Mouse (Mus musculus): Measurements from ENCODE around the gene Gga3.

Gene Gga3

DNA sequence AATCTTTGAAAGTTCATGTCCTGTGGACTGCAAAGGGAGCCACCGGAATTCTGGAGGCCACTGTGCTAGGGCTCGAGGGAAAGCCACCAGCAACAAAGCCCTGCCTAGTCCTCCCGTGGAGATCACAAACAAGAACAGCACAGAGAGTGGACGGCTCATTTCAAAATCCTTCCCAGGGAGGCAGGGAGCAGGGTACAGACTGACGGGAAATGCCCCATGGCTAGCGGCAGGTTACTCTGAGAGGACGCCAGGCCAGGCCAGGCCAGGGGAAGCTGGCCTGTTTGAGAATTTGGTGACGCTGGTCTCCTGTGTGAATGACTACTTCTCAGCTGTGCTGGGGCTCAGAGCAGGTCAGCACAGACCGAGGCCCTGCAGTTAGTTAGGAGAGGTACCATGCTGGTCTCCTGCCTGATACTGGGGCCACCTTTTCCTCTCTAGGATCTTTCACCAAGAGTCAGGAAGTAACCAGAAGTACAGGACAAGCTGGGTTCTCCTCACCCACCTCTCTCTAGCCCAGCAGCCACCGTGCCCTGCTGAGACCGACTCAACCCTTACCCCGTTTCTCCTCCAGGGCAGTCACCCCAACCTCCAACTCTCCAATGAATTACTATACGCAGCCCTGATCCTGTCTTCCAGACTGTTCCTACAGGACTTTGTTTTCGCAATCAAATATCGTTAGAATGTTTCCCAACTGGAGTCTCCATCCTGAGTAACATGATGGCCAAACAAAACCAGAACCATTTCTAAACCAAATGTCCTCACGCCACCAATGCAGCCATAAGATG is 15.1 kb upstream of the Gga3 start:
- TF ChIP-seq GATA4 (IDR thresholded peaks at IDR 0.05; ENCODE audit: insufficient replicate concordance, low read length), result no peak

DNA sequence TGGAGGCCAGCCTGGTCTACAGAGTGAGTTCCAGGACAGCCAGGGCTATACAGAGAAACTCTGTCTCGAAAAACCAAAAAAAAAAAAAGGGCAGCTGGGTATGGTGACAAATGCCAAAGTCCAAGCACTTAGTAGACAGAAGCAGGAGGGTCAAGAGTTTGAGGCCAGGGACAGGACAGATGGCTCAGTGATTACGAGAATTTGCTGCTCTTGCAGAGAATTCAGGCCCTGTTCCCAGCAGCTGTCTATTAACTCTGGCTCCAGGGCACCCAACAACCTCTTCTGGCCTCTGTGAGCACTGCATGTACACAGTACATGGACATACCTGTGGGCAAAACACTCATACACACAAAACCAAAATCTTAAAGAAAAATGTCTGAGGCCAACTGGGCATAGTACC is 14.2 kb upstream of the Gga3 start:
- TF ChIP-seq GATA4 (IDR thresholded peaks at IDR 0.05; ENCODE audit: insufficient replicate concordance, low read length), result peak; percentile 40; the same call in 1 of the 2 replicates

DNA sequence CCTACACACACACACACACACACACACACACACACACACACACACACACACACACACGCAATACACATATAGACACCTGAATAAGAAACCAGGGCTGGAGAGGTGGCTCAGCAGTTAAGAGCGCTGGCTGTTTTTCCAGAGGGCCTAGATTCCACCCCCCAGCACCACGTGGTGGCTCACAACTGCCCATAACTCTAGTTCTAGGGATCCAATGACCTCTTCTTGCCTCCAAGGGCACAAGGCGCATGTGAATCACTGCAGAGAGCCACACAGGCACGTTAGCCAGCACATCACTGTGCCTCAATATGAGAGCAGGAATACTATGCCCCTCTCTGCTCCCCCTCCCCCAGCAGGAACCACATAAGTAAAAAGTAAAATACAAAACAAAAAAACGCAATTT is 13.0 kb upstream of the Gga3 start:
- no peak for TF ChIP-seq GATA4 (IDR thresholded peaks at IDR 0.05; ENCODE audit: insufficient replicate concordance, low read length)

DNA sequence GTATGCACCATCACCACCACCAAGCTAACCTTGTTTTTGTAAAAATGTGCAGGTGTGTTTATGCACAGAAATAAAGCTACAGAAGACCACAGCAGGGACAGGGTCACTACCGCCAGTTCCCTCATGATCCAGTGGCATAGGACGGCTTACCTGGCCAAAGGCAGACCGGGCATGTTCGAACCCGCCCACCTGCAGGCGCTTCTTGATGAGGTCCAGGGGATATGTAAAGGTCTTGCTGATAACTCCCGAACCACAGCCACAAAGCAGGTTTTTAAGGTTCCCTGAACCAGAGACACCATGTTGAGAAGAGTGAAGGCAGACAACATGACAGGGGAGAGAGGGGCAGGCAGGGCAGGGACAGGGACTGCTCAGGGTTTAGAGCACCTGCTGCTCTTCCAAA is 12.5 kb upstream of the Gga3 start:
- TF ChIP-seq GATA4 (IDR thresholded peaks at IDR 0.05; ENCODE audit: insufficient replicate concordance, low read length), result no peak

DNA sequence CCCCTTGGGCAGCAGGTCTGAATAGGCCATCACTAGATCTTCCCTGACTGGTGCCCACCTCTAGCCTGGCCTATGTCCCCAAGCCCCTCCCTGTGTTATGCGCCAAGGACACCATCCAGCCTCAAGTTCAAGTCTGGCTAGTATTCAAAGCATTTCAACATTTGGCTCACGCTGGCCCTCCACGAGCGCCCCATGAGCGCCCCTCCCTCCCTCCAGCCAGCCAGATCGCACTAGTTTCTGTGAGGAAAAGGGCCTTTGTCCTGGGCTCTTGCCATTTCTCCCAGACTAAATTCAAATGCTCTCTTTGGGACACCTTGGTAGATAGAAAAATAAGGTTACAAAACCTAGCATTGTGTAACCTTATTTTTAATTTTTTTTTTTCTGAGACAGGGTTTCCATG is 12.0 kb upstream of the Gga3 start:
- TF ChIP-seq GATA4 (IDR thresholded peaks at IDR 0.05; ENCODE audit: insufficient replicate concordance, low read length), result no peak

DNA sequence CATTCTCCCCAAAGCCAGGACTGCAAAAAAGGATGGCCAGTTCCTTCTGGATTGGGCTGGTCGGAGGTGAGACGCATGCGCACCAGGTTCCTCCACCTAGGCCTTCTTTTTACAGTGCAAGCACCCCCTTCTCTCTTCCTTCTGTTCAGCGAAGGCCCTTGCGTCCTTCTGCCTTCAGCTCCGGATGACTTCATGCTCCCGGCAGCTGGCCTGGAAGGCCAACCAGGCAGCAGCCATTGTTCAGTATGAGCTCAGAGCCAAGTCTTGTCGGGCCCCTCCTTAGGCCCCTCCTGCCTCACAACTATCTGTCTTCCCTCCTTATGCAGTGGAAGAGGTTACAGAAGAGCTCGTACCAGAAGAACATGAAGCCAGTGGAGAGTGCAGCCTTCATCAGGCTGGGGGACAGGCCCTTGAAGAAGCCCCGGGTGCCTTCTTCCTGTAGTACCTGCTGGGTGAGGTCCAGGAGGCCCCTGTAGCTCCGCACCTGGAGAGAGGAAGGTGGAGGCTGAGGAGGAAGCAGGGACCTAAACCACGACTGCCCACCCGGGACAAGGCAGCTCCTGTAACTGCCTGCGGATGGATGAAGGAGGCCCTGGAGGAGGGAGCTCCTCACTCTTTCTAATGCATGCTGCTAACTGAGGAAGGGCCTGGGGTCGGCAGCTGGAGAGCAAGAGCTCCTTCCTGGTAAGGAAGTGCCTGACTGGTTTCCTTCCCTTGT is 11.4 kb upstream of the Gga3 start:
- no peak for TF ChIP-seq GATA4 (IDR thresholded peaks at IDR 0.05; ENCODE audit: insufficient replicate concordance, low read length)

DNA sequence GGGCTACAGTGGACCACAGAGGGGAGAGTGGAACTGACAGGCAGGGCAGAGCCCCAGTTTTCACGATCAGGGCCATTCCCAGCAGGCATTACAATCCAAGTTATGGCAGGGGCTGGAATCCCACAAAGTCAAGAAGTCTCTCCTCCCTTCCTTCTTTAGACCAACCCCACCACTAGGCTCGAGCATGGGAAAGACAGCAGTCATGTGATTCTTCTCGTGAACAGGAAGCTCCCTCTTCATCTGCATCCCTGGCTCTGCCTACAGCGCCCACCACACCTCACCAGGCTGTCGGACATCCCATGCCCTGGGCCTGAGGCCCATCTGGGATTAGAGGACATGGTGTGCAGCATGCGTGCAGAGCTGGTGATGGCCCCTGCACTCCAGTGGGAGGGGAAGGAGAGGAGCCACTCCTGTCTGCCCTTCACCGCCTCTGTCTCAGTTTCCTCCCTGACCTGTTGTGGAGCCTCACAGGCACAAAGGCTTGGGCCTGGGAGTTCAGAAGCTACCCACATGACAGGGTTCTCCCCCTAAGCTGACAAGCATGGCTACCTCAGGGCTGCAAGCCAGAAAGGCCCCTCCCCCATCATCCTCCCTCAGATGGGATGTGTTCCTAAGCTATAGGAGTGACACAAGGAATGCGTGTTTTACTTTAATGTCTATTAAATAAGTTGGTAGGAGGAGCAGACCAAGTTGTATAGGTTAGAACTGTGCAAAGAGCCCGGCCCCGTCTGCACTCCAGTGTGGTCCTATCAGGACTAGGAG is 10.7 kb upstream of the Gga3 start:
- no peak for TF ChIP-seq GATA4 (IDR thresholded peaks at IDR 0.05; ENCODE audit: insufficient replicate concordance, low read length)

DNA sequence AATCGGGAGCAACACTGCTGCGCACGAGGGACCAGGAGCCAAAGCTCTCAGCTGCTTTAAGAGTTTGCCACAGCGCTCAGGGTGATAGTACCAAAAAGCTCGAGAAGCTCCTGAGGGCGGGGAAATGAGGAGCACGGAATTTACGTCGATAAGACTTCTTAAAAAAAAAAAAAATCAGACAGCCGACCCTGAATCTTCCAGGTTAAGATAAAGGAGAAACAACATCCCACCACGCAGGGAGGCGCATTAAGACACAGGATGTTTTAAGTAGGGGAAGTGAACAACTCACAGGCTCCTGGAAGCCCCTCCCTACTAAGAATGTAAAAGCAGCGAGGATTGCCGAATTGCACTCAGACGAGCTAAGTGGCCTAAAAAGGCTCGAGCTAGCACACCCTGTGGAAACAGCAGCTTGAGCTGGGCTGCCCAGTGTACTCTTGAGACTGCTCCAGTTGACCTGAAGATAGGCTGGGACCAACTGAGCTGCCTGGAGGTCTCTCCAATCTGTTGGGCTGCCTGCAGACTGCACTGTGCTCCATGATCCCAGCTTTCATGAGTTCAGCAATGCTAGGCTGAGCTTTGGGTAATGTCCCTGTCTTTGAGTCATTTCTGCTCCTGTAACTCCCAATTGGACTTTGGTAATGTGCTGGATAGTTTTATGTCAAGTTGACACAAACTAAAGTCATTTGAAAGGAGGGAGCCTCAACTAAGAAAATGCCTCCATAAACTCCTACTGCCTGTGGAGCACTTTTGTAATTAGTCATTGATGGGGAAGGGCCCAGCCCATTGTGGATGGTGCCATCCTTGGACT is 9.5 kb upstream of the Gga3 start:
- TF ChIP-seq GATA4 (IDR thresholded peaks at IDR 0.05; ENCODE audit: insufficient replicate concordance, low read length), result no peak

DNA sequence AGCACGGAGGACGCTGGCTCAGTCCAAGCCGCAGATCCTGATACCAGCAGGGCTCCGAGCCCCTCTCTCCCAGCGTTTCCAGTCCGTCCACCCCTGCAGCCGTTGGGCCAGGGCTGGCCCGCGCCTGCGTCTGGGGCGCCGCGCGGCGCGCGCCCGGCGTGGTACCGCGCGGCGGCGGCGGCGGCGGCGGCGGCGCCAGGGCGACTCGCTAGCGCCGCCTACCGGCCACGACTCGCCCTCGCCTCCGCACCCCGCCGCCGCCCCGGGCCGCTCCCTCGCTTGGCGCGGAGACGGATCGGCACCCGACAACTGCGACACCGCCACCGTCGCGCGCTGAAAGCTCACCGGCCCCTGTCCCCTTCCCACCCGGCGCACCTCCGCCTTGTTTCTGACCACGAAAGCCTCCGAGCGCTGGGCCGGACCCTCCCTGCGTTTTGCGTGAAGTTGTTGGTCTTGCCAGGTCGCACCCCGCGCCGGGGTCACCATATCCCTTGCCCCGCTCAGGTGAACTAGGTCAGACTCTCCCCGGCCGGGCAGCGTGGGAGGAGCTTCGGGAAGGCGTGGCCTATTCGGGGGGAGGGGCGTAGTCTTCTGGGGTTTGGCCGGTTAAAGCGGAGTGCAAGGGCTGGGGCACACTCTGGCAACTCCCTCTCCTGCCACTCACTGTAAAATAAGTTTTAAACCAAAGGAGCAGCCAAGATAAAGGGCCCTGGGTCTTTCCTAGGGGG is 8.7 kb upstream of the Gga3 start, which contains the start of gene Mif4gd:
TSS of gene Mif4gd (minus strand) at position 560 of the 728 bp plus-strand sequence.
- TF ChIP-seq GATA4 (IDR thresholded peaks at IDR 0.05; ENCODE audit: insufficient replicate concordance, low read length), result no peak

DNA sequence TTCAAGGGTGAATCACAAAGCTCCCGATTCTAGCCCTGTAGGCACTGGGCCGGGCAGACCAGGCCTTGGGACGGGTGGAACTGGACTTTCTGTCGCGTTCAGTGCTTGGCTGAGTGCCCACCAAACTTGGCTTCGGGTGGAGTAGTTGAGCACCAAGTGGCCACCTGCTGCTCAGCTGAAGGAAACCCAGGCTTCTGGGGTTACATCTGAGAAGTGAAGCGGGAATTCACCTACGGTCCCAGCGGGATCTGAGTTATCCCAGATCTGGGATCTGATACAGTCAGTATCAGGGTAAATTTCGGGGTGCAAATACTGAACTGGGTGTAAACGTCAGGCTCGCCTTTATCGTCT is 8.2 kb upstream of the Gga3 start:
- no peak for TF ChIP-seq GATA4 (IDR thresholded peaks at IDR 0.05; ENCODE audit: insufficient replicate concordance, low read length)

DNA sequence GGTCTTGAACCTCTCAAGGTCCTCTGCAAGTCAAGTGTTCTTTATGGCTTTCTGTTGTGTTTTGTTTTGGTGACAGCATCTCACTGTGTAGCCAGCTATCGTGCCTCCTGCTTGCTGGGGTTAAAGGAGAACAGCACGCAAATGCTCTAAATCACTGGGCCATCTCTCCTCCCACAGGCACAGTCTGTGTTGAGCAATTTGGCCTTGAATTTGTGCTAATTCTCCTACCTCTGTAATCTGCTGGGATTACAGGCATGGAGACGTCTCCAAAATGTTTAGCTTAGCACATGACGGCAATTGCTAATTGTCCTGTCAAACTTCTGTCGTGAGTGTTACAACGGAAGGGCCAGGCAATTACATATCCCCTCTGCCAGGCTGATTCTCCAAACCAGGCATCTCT is 7.3 kb upstream of the Gga3 start:
- no peak for TF ChIP-seq GATA4 (IDR thresholded peaks at IDR 0.05; ENCODE audit: insufficient replicate concordance, low read length)

DNA sequence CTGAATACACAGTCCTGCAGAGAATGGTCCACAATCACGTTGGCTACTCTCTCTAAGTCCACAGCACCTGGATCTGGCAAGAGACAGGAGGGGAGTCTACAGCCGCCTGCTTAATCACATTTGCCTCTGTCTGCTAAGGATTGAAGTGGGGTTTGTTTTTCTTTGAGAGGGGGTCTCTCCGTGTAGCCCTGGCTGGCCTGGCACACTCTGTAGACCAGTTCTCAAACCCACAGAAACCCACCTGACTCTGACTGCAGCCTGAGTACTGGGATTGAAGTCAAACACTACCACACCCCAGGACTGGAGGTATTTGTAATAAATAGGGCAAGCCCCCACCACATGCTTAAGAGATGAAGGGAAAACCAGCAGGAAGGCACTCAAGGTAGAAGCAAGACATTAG is 5.7 kb upstream of the Gga3 start:
- no peak for TF ChIP-seq GATA4 (IDR thresholded peaks at IDR 0.05; ENCODE audit: insufficient replicate concordance, low read length)

DNA sequence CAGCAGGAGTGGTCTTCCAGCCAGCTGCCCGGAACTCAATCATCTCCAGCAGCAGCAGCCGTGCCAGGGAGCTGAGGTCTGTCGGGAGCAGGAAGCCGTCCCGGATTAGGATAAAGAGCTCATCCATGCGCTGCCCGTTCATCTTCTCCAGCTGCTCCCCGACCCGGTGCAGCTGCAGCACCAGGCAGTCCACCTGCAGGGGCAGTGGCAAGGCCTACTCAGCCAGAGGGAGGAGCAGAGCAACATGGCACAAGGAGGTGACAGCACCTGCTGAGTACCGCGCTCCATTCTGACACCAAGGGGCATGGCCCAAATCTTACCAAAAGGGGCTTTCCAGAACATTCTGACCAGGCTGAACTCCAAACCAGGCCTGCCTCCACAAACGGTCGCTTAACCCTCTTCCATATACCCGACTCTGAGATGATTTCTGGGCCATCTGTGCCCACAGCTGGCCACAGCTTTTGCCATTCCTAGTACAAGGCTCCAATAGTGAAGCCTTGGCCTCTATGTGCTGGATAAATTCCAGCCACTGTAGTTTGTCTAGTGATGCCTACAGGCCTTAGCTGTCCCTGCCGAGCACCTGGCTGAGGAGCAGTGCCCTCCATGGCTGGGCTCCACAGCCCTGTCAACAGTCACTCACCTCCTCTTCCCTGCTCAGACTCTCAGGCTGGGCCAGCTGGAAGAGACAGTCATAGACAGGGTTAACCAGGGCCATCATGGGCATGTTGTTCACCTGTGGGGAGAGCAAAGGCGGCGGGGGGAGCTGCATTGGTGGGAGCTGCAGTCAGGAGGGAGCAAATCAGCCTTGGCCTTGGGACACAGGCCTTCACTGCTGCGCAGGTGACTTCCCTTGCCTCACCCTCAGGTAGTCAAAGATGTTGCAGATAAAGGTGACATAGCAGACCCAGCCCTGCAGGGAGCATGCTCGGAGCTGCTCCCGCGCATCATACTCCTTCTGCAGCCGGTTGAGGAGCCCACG is 4.9 kb upstream of the Gga3 start:
- TF ChIP-seq GATA4 (IDR thresholded peaks at IDR 0.05; ENCODE audit: insufficient replicate concordance, low read length), result no peak
